ENCODE assay signal across 8 mouse cellular contexts in the genomic region with DNA sequence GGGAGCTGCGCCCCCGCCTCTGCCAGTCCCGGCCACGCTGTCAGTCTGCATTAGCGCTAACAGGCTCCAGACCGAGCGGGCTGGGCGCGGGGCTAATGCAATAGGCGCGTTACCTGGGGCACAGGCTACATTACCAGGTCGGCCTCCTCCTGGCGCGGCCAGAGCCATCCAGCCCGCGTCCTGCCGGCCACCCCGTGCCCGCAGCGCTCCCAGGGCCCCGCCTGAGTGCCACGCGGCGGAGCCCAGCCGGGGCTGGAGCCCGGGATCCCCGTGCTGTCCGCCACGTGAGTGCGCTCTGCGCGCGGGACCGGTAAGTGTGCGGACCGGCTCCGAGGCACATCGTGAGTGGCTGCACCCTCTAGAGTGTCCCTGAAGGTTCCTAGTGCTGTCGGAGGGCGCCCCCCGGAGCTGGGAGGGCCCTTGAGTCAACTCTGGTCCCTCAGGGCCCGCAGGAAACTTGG. TPM values are rescaled to one million over a fixed set of nuclear protein-coding genes. Genes with fewer than 3 reads are reported as not detected.
DNase-seq lines count a peak whose midpoint lies in the region; ATAC-seq lines count a peak whose summit lies in the region.

No protein-coding gene starts in this region.

- H3K27ac ChIP-seq in intestine, embryonic 16.5 days (ENCODE audit: low read length), result no peak overlapping the region

- no peaks in the 10 kb centered on the region for H3K9me3 ChIP-seq in intestine, embryonic 16.5 days (ENCODE audit: control insufficient read depth, low read length)

- peaks cover 8% of the 10 kb centered on the region for H3K4me1 ChIP-seq in intestine, embryonic 16.5 days (ENCODE audit: control insufficient read depth, insufficient read depth, low read length)

- no peak for ATAC-seq in intestine, embryonic 16.5 days

- peak; percentile 42 to 60 for DNase-seq in adrenal gland, adult (ENCODE audit: inconsistent age in 2 of 2, low spot score in 1 of 2)
- no peak for DNase-seq in adrenal gland, postnatal 4 days (ENCODE audit: low spot score in 2 of 2)
- peak; percentile 7 for DNase-seq in thymus, postnatal 4 days
- no peak for DNase-seq in thymus, adult 18-20 months
- peak; percentile 11 for DNase-seq in retina, postnatal 7 days (ENCODE audit: low read depth, low spot score)
- no peak for DNase-seq in B cell, adult 2 months
- DNase-seq in urinary bladder, postnatal 4 days (ENCODE audit: low spot score in 2 of 2), result no peak

- H3K27me3 ChIP-seq in intestine, embryonic 16.5 days (replicated peaks; ENCODE audit: control insufficient read depth, insufficient read depth, low read length), result peaks cover 31% of the 10 kb centered on the region

- peak overlapping the region; percentile 59 for H3K4me2 ChIP-seq in intestine, embryonic 16.5 days (ENCODE audit: low read depth, low read length)

- no peaks in the 10 kb centered on the region for H3K36me3 ChIP-seq in intestine, embryonic 16.5 days (ENCODE audit: control insufficient read depth, insufficient read depth, low read length)

- under 1% methylated on average over 42 of the region's 42 CpGs for WGBS in intestine, embryonic 16.5 days

- peak overlapping the region; percentile 39 for H3K4me3 ChIP-seq in intestine, embryonic 16.5 days (ENCODE audit: low read length)

- peak overlapping the region; percentile 44 for H3K9ac ChIP-seq in intestine, embryonic 16.5 days (ENCODE audit: low read depth, low read length)

RNA-seq across cellular contexts. Expression of a gene that starts 0.6 kb away (rescaled TPM):
- total RNA-seq in adrenal gland, postnatal 4 days (2021), result 10 to 100 TPM; 33.3 to 59.2 TPM
- polyA plus RNA-seq in intestine, embryonic 16.5 days (2015; fragmentation: Nextera tagmentation; extraction: Ambion mirVana), result 0.23 and 0.31 TPM in 2 replicates

RNA-seq across cellular contexts. Expression of a gene that starts 59.3 kb away (rescaled TPM):
- total RNA-seq in adrenal gland, postnatal 4 days (2021), result under 1 TPM; 0.31 to 0.70 TPM
- polyA plus RNA-seq in intestine, embryonic 16.5 days (2015; fragmentation: Nextera tagmentation; extraction: Ambion mirVana), result not detected in 2 replicates

Comparison
In these comparisons a context has a peak if more than half of its experiments do, and no peak if none do; other contexts are left out.
1. DNase-seq: peak in adrenal gland, adult (2 of 2), thymus, postnatal 4 days (single experiment) and retina, postnatal 7 days (single experiment); none in adrenal gland, postnatal 4 days (0 of 2), thymus, adult 18-20 months (0 of 2), B cell, adult 2 months (0 of 2) and urinary bladder, postnatal 4 days (0 of 2).